Mouse (Mus musculus) kidney, adult 11 months (tissue): Measurements from ENCODE around the gene Greb1.
A peak's percentile ranks its signal among the peaks of the same experiment; 100 is the strongest.

ENCODE experiments used
- DNase-seq: peaks from one replicate; pipeline ENCODE4 v3.0.0; 2022

Greb1 gene

GRCm38 (mm10) chr12:16630152-16630865 is 170.4 kb downstream of the Greb1 start:
- DNase-seq = peak; percentile 86
